Mouse (Mus musculus) midbrain, embryonic 14.5 days (tissue): Measurements from ENCODE around the gene Prnp. TPM values are rescaled to one million over a fixed set of nuclear protein-coding genes. Genes with fewer than 3 reads are reported as not detected.

Source experiments
- ATAC-seq: fragments of 200-750 bp; cut with Nextera tagmentation; 2 replicates; pipeline ENCODE4 v1.8.0; 2017; ENCODE audit warnings: moderate number of reproducible peaks, moderate library complexity; ENCODE audit not compliant: low FRiP score, low TSS enrichment
- DNase-seq: peaks from one replicate; pipeline ENCODE4 v3.0.0-alpha.2; 2015
- H3K27ac ChIP-seq: fragments of 300-500 bp; sonication (generic); replicated peaks from 2 replicates; pipeline ENCODE4 v1.5.1; 2014; ENCODE audit warnings: mild to moderate bottlenecking, low read depth, low read length, moderate library complexity
- H3K27me3 ChIP-seq: fragments of 300-500 bp; sonication (generic); 2 replicates; pipeline ENCODE4 v1.6.1; 2014; ENCODE audit warnings: low read length, control low read depth, mixed read lengths; ENCODE audit not compliant: control insufficient read depth, insufficient read depth
- H3K36me3 ChIP-seq: fragments of 300-500 bp; sonication (generic); 2 replicates; pipeline ENCODE4 v1.6.1; 2014; ENCODE audit warnings: low read length, control low read depth; ENCODE audit not compliant: control insufficient read depth, insufficient read depth
- H3K4me1 ChIP-seq: fragments of 300-500 bp; sonication (generic); 2 replicates; pipeline ENCODE4 v1.6.1; 2014; ENCODE audit warnings: mild to moderate bottlenecking, antibody characterized with exemption, low read length, control low read depth; ENCODE audit not compliant: control insufficient read depth, insufficient read depth
- H3K4me2 ChIP-seq: fragments of 300-500 bp; sonication (generic); 2 replicates; pipeline ENCODE4 v1.6.1; 2014; ENCODE audit warnings: mild to moderate bottlenecking, low read length, moderate library complexity
- H3K4me3 ChIP-seq: fragments of 300-500 bp; sonication (generic); replicated peaks from 2 replicates; pipeline ENCODE4 v1.5.1; 2014; ENCODE audit warnings: low read depth, low read length
- H3K9ac ChIP-seq: fragments of 300-500 bp; sonication (generic); replicated peaks from 2 replicates; pipeline ENCODE4 v1.6.1; 2014; ENCODE audit warnings: mild to moderate bottlenecking, low read length, moderate library complexity
- H3K9me3 ChIP-seq: fragments of 300-500 bp; sonication (generic); 2 replicates; pipeline ENCODE4 v1.6.1; 2016; ENCODE audit warnings: low read length, control low read depth, mixed read lengths; ENCODE audit not compliant: control insufficient read depth
- WGBS: fragments of 180-500 bp; shearing (Covaris S2); extraction: QIAGEN DNeasy Blood & Tissue Kit; methylation state at CpG from one replicate; pipeline ENCODE4 v1.1.7; 2014; 5-methylcytosine and 5-hydroxymethylcytosine counted together
- polyA plus RNA-seq: library from polyadenylated mRNA; unstranded; fragments of >200 nt; fragmentation: Nextera tagmentation; extraction: Ambion mirVana; gene quantifications from 2 replicates; pipeline ENCODE4 v1.2.1, GENCODE M21; 2014

Prnp gene
- polyA plus RNA-seq, 1 experiment from 2014 or later, result 97.3 TPM

- Histone ChIP-seq H3K27me3 (no peaks in the 10 kb centered on the region), H3K27ac (no peak overlapping the region), H3K9ac (no peak overlapping the region), H3K4me3 (no peak overlapping the region), H3K9me3 (no peaks in the 10 kb centered on the region), H3K4me1 (no peaks in the 10 kb centered on the region), H3K36me3 (peaks cover 26% of the 10 kb centered on the region), H3K4me2 (no peak overlapping the region)
- DNase-seq, result peak; percentile 82
- 43% methylated on average over 8 of the region's 8 CpGs for WGBS
- no peak for ATAC-seq
Measured at GRCm38 (mm10) chr2:131939404-131940111, 29.8 kb downstream of the Prnp start.

GRCm38 (mm10) chr2:131940506-131940905, 30.8 kb downstream of the Prnp start:
- H3K36me3 ChIP-seq, result peaks cover 26% of the 10 kb centered on the region
- no peaks in the 10 kb centered on the region for H3K9me3 ChIP-seq
- H3K27me3 ChIP-seq, result no peaks in the 10 kb centered on the region
- H3K27ac ChIP-seq, result no peak overlapping the region
- H3K9ac ChIP-seq, result no peak overlapping the region
- 84% methylated on average over 3 of the region's 3 CpGs for WGBS
- no peak overlapping the region for H3K4me3 ChIP-seq
- H3K4me2 ChIP-seq, result no peak overlapping the region
- no peaks in the 10 kb centered on the region for H3K4me1 ChIP-seq
- ATAC-seq (no peak), DNase-seq (no peak)

- WGBS, result 85% methylated on average over 6 of the region's 6 CpGs
Measured at GRCm38 (mm10) chr2:131941501-131941900, 31.8 kb downstream of the Prnp start.

GRCm38 (mm10) chr2:131944370-131944769, 34.6 kb downstream of the Prnp start:
- Histone ChIP-seq H3K4me2 (no peak overlapping the region), H3K27ac (no peak overlapping the region), H3K36me3 (no peaks in the 10 kb centered on the region), H3K4me1 (no peaks in the 10 kb centered on the region), H3K9me3 (no peaks in the 10 kb centered on the region), H3K9ac (no peak overlapping the region), H3K27me3 (no peaks in the 10 kb centered on the region), H3K4me3 (no peak overlapping the region)
- 20% methylated on average over 1 of the region's 1 CpGs for WGBS
- DNase-seq (no peak), ATAC-seq (no peak)

More at GRCm38 (mm10) chr2:131941501-131941900, 31.8 kb downstream of the Prnp start:
- Histone ChIP-seq H3K4me1 (no peaks in the 10 kb centered on the region), H3K27ac (no peak overlapping the region), H3K9ac (no peak overlapping the region), H3K27me3 (no peaks in the 10 kb centered on the region), H3K36me3 (peaks cover 23% of the 10 kb centered on the region), H3K4me3 (no peak overlapping the region), H3K9me3 (no peaks in the 10 kb centered on the region), H3K4me2 (no peak overlapping the region)
- no peak for ATAC-seq
- DNase-seq, result no peak

GRCm38 (mm10) chr2:131945225-131945624, 35.5 kb downstream of the Prnp start:
- DNase-seq, result no peak
- 85% methylated on average over 8 of the region's 8 CpGs for WGBS
- Histone ChIP-seq H3K36me3 (no peaks in the 10 kb centered on the region), H3K4me2 (no peak overlapping the region), H3K27ac (no peak overlapping the region), H3K9ac (no peak overlapping the region), H3K4me1 (no peaks in the 10 kb centered on the region), H3K4me3 (no peak overlapping the region), H3K9me3 (no peaks in the 10 kb centered on the region), H3K27me3 (no peaks in the 10 kb centered on the region)
- no peak for ATAC-seq

GRCm38 (mm10) chr2:131945765-131946164, 36.0 kb downstream of the Prnp start:
- Histone ChIP-seq H3K4me2 (no peak overlapping the region), H3K27me3 (no peaks in the 10 kb centered on the region), H3K4me3 (no peak overlapping the region), H3K9me3 (no peaks in the 10 kb centered on the region), H3K9ac (no peak overlapping the region), H3K27ac (no peak overlapping the region), H3K36me3 (no peaks in the 10 kb centered on the region), H3K4me1 (no peaks in the 10 kb centered on the region)
- no peak for ATAC-seq
- DNase-seq, result no peak
- WGBS, result 90% methylated on average over 6 of the region's 6 CpGs

GRCm38 (mm10) chr2:131946351-131946750, 36.6 kb downstream of the Prnp start:
- Histone ChIP-seq H3K9ac (no peak overlapping the region), H3K36me3 (no peaks in the 10 kb centered on the region), H3K9me3 (no peaks in the 10 kb centered on the region), H3K27ac (no peak overlapping the region), H3K4me2 (no peak overlapping the region), H3K4me1 (no peaks in the 10 kb centered on the region), H3K27me3 (no peaks in the 10 kb centered on the region), H3K4me3 (no peak overlapping the region)
- DNase-seq (no peak), ATAC-seq (no peak)
- 93% methylated on average over 16 of the region's 16 CpGs for WGBS

GRCm38 (mm10) chr2:131948156-131948555, 38.4 kb downstream of the Prnp start:
- Histone ChIP-seq H3K4me1 (peaks cover 2% of the 10 kb centered on the region; the same call in 1 of the 2 replicates), H3K4me2 (no peak overlapping the region), H3K9ac (no peak overlapping the region), H3K27me3 (peaks cover 9% of the 10 kb centered on the region; the same call in 1 of the 2 replicates), H3K4me3 (no peak overlapping the region), H3K36me3 (no peaks in the 10 kb centered on the region), H3K27ac (no peak overlapping the region), H3K9me3 (no peaks in the 10 kb centered on the region)
- no peak for DNase-seq
- WGBS, result 85% methylated on average over 3 of the region's 3 CpGs
- no peak for ATAC-seq

GRCm38 (mm10) chr2:131948916-131949639, 39.4 kb downstream of the Prnp start:
- no peak for ATAC-seq
- H3K4me1 ChIP-seq, result peaks cover 5% of the 10 kb centered on the region; the same call in 1 of the 2 replicates

More at GRCm38 (mm10) chr2:131948916-131949639, 39.4 kb downstream of the Prnp start:
- 76% methylated on average over 11 of the region's 11 CpGs for WGBS
- no peak for DNase-seq
- Histone ChIP-seq H3K9ac (no peak overlapping the region), H3K4me3 (no peak overlapping the region), H3K27me3 (peaks cover 17% of the 10 kb centered on the region), H3K4me2 (no peak overlapping the region), H3K27ac (no peak overlapping the region), H3K9me3 (no peaks in the 10 kb centered on the region), H3K36me3 (no peaks in the 10 kb centered on the region)
